Mouse (Mus musculus) urinary bladder, postnatal 14 days (tissue): ENCODE measurements around the gene Rps6kb2.
"Not testable (repeated sequence)": the region's sequence is repeated elsewhere in the genome, so short reads cannot be mapped to it uniquely, and the experiment has no call there.

Experiments
- DNase-seq: peaks from one replicate; pipeline ENCODE4 v3.0.0; 2021; ENCODE audit warnings: low spot score

Rps6kb2 gene

GRCm38 (mm10) chr19:4139446-4139845, 23.7 kb downstream of the Rps6kb2 start, which contains the start of gene Gpr152:
TSS of gene Gpr152 (plus strand) at chr19:4139787.
- no peak for DNase-seq

GRCm38 (mm10) chr19:4137913-4138312, 25.2 kb downstream of the Rps6kb2 start:
- DNase-seq: no peak

GRCm38 (mm10) chr19:4136463-4136862, 26.7 kb downstream of the Rps6kb2 start:
- DNase-seq: no peak

- not testable (repeated sequence) for DNase-seq
These were observed 27.2 kb downstream of the Rps6kb2 start for GRCm38 (mm10) chr19:4135963-4136345.

- not testable (repeated sequence) for DNase-seq
These were observed 27.8 kb downstream of the Rps6kb2 start for GRCm38 (mm10) chr19:4135229-4135962.

- no peak for DNase-seq
These were observed 28.8 kb downstream of the Rps6kb2 start for GRCm38 (mm10) chr19:4134354-4134753.

- no peak for DNase-seq
These were observed 31.4 kb downstream of the Rps6kb2 start for GRCm38 (mm10) chr19:4131768-4132167.

GRCm38 (mm10) chr19:4131075-4131474, 32.1 kb downstream of the Rps6kb2 start:
- DNase-seq: no peak

- DNase-seq: no peak
These were observed 33.0 kb downstream of the Rps6kb2 start for GRCm38 (mm10) chr19:4130106-4130505.

- no peak for DNase-seq
These were observed 33.7 kb downstream of the Rps6kb2 start for GRCm38 (mm10) chr19:4129462-4129861.

GRCm38 (mm10) chr19:4126759-4127495, 36.2 kb downstream of the Rps6kb2 start:
- peak; percentile 81 for DNase-seq

GRCm38 (mm10) chr19:4125741-4126696, 37.1 kb downstream of the Rps6kb2 start, which contains the start of gene Aip:
TSS of gene Aip (minus strand) at chr19:4125858.
- DNase-seq: peak; percentile 99

- not testable (repeated sequence) for DNase-seq
These were observed 37.9 kb downstream of the Rps6kb2 start for GRCm38 (mm10) chr19:4125268-4125667.

GRCm38 (mm10) chr19:4124432-4124831, 38.7 kb downstream of the Rps6kb2 start:
- DNase-seq: no peak

- no peak for DNase-seq
These were observed 40.5 kb downstream of the Rps6kb2 start for GRCm38 (mm10) chr19:4122411-4123370.

- not testable (repeated sequence) for DNase-seq
These were observed 41.3 kb downstream of the Rps6kb2 start for GRCm38 (mm10) chr19:4121896-4122295.

- DNase-seq: peak; percentile 99
These were observed 41.9 kb downstream of the Rps6kb2 start for GRCm38 (mm10) chr19:4121097-4121805.

- no peak for DNase-seq
These were observed 42.7 kb downstream of the Rps6kb2 start for GRCm38 (mm10) chr19:4120496-4120895.

GRCm38 (mm10) chr19:4119716-4120487, 43.3 kb downstream of the Rps6kb2 start:
- DNase-seq: no peak
